Mouse (Mus musculus) gonadal fat pad, adult 2 months (tissue): ENCODE results near the gene Repin1. TPM values are rescaled to one million over a fixed set of nuclear protein-coding genes. Genes with fewer than 3 reads are reported as not detected.
"Not testable (repeated sequence)": the region's sequence is repeated elsewhere in the genome, so short reads cannot be mapped to it uniquely, and the experiment has no call there.

ENCODE experiments used
- DNase-seq: peaks from one replicate; pipeline ENCODE4 v3.0.0-alpha.2; 2012; ENCODE audit warnings: low read depth
- polyA plus RNA-seq: library from polyadenylated mRNA; depleted of rRNA; stranded (reverse); fragments of >200 nt; gene quantifications from 2 replicates; pipeline ENCODE4 v1.2.3, GENCODE M21; 2012

Gene Repin1
- polyA plus RNA-seq, 1 experiment: 51.0 TPM

- DNase-seq: no peak
Observed at GRCm38 (mm10) chr6:48579215-48579648, 14.5 kb upstream of the Repin1 start.

DNA sequence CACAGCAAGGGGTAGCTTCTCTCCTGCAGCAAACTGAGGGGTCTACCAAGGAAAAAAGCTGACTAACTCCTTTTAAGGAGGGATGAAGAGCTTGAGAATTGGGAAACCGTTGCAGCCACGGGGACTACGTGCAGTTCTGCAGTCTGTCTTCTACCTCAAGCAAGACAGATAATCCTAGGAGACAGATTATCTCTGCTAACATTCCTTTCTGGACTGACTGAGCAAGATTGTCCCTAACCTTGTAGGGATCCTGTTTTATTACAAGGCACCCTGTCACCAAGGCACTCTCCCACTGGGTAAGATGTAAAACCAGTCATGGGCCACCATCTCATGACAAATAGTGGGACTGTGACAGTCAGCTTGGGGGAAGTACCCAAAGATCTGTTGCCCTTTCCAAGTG lies 12.4 kb upstream of the Repin1 start:
- no peak for DNase-seq

DNA sequence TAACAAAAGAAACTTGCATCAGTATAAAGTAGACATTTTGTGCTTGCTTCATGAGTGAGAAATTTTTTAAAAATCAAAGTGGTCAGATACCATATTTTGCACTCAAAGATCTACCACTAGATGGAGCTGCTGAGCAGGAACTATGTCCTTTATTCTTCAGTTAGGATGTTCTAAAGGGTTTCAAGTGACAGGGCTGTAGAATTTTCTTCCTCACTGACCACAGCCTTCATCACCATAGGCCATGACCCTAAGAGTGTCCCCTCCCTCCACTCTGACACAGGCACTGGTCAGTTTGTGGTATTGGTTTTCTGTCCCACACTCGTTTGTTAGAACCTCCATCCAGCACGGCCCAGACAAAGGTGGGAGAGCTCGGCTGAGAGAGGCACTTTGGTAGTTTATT lies 11.6 kb upstream of the Repin1 start:
- DNase-seq: no peak

DNA sequence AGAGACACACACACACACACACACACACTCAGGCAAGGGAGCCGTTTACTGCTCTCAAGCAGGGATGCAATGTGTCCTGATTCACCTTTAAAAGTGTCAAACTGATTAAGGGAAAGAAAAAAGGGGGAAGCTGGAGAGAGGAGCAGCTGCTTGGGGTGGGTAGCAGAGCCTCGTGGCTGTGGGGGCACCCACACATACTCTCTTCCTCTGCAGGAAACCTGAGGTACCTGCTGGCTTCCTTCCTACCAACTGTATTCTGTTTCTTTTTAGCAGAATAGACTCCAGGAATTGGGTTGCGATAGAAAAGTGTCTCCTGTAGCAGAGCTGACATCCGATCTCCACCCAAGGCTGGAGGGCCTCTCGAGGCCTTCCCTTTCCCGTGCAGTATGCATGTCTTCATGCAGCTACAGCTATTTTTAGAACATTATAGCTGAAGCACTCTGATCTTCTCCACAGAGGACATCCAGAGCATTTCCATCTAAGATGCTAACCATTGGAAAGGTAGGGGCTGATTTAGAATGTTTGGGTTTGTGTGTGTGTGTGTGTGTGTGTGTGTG lies 4.4 kb upstream of the Repin1 start, which contains the start of gene Gm45021:
Gm45021 (plus strand) TSS at position 417 of the 557 bp plus-strand sequence.
- no peak for DNase-seq

GRCm38 (mm10) chr6:48591221-48591845 lies 2.4 kb upstream of the Repin1 start:
- DNase-seq: no peak

GRCm38 (mm10) chr6:48591871-48592270 lies 1.8 kb upstream of the Repin1 start:
- no peak for DNase-seq

DNA sequence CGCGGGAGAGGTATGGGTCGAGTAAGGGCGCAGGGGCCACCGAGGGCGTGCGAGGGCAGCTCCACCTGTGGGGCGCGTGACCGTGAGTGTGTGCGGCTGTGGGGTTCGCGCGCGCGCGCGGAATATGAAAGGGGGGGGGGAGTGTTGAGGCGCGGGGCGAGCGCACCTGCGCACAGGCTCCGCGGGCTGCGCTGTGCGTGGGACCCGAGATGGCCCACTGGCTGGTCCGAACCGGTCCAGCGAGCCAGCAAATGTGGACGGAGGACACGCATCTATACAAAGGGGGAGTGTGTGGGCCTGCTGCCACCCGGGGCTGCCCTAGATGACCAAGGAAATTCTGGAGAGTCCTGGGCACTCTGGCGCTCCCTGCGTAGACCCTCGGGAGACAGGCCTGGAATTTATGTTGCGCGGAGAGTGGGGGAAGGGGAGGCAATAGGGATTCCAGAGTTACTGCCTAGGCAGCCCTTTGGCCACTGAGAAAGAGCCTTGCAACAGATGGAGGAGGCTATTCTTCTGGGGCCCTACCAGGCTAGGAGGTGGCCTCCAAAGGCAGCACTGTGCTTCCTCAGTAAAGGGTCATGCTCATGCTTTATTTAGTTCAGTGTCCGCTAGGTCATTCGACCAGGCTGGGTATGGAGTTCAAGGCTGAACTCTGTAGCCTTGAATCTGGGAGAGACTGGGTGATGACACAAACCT lies 508 bp downstream of the Repin1 start:
- no peak for DNase-seq

DNA sequence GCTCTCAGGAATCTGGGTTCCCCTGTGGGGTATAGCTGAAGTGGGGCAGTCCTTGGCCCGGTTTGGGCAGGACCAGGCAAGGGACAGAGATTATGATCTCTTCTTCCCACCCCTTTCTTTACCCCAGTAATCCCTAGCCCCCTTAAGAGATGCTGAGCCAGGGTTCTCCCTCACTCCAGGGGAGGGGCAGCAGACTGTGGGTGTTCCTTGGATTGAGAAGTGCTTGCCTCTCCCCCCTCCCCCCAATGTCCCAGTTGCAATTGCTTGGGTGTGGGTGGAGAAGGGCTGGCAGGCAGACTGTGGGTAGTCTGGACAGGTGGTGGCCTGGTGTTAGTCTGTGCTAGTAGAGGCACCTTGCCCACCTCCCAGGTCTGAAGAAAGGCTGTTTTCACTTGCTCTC lies 1.6 kb downstream of the Repin1 start:
- DNase-seq: no peak

GRCm38 (mm10) chr6:48596545-48597232 lies 3.0 kb downstream of the Repin1 start:
- DNase-seq: no peak

GRCm38 (mm10) chr6:48597233-48597625 lies 3.5 kb downstream of the Repin1 start:
- no peak for DNase-seq

DNA sequence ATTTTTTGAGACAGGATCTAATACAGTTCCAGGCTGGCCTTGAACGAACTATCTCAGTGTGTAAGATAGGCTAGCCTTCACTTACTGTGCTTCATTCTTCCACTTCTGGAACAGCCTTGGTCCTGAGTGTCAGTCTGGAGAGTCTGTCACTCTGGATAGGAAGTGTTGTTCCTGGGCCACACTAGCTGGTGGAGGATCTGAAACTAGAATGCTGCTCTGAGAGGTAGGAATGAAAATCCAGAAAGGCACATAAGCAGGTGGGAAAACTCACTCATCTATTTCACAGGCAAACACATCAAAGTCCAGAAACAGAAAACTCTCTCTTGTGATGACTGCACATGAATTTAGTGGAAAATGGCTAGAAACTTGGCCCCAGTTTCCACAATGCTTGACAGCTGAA lies 6.9 kb downstream of the Repin1 start:
- DNase-seq: no peak

GRCm38 (mm10) chr6:48601271-48602079 lies 7.8 kb downstream of the Repin1 start, which contains the start of gene Zfp775:
Gene Zfp775 (plus strand): TSS chr6:48602063.
- no peak for DNase-seq

DNA sequence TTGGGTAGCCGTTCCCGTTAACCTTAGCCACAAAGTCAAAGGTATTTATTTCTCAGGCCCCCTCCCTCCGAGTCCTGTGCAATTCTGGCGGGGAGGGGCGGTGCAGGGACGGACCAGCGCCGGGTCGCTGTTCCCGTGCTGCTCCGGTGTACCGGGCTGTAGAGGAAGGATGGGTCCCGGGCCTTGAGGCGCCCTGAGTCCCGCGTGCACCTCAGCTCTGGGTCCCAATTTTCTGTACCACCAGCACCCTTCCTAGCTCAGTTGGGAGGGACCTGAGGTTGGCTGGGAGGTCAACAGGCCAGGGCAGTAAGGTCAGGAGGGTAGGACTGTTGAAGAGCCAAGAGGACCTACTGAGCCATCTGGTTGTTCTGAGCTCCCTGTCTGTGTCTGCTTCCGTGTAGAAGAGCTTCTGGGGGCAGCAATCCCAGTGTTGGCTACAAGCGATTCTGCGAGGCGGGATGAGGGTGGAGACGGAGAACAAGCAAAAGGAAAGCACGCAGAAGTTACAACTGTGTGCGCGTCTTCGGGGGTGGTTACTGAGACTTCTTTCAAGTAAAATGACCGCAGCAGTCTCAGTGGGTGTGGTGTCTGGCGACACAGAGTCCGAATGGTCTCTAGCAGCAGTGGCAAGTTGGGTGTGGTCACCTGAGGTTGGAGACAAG lies 8.5 kb downstream of the Repin1 start:
- no peak for DNase-seq

DNA sequence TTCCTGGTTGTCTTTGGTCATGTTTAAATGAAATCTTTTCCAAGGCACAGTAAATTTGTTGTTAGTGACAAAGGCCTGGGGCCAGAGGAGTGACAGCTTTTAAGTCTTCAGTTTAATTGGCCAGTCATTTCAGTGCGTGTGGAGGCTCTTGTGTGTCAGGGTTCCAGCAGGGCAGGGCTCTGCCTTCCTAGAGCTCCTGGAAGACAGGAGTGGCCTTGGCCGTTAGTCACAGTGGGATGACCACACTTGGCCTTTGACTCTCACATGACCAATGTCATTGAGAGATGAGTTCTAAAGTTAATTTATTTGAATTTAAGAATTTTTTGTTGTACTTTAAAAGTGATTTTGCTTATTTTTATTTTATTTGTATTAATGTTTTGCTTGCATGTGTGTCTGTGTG lies 14.4 kb downstream of the Repin1 start:
- no peak for DNase-seq

GRCm38 (mm10) chr6:48609512-48609911 lies 15.8 kb downstream of the Repin1 start:
- DNase-seq: no peak

DNA sequence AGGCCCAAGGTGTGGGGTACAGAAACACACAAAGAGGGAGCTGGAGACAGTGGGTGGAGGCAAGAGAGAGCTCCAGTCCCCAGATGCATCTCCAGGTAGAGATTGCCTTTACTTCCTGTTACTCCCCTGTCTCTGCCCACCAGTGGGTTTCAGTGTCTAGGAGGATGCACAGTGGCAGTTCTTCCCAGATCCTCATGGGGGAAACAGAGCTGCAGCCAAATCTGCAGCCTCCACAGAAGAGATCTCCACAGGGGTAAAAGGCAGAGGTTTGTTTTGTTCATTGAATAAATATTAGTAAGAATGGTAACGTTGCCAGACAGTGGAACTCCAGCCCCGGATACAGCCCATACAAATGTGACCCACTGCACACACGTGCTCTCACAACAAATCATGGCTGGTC lies 17.0 kb downstream of the Repin1 start:
- no peak for DNase-seq

GRCm38 (mm10) chr6:48613464-48613863 lies 19.8 kb downstream of the Repin1 start:
- no peak for DNase-seq

GRCm38 (mm10) chr6:48614756-48615155 lies 21.1 kb downstream of the Repin1 start:
- no peak for DNase-seq

DNA sequence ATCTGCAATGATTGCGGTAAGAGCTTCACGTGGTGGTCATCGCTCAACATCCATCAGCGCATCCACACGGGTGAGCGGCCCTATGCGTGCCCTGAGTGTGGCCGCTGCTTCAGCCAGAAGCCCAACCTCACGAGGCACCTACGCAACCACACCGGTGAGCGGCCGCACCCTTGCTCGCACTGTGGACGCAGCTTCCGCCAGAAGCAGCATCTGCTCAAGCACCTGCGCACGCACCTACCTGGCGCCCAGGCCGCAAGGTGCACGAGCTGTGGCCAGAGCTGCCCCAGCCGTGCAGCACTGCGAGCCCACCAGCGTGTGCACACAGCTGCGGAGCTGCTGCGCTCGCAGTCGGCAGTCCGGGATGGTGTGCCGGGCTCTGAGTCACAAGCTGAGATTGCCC lies 26.3 kb downstream of the Repin1 start:
- DNase-seq: no peak

DNA sequence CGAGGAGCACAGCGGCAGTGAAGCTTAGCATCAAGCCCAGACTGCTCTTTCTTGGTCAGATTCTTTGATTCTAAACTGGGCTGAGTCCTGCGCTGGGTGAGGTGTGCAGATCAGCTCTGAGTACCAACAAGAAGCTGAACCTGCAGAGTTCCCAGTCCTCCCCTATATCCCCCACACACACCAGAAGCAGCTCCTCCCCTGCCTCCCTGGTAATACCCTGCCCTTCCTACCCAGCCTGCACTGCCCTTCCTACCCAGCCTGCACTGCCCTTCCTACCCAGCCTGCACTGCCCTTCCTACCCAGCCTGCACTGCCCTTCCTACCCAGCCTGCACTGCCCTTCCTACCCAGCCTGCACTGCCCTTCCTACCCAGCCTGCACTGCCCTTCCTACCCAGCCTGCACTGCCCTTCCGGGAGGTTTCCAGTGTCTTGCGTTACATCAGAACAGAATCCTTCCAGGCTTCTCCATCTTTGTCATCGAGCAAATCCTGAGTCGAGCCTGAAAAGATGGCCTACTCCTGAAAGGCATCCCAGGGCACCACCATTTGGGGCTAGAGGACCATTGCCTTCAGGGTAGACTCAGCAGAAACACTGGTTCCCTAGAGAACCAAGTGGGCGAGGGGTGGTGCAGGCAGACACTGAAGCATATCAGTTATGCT lies 28.6 kb downstream of the Repin1 start:
- DNase-seq: not testable (repeated sequence)

- DNase-seq: no peak
Observed at GRCm38 (mm10) chr6:48623460-48623859, 29.8 kb downstream of the Repin1 start.
